Mouse (Mus musculus) CD8-positive naive resting alpha-beta T cell, adult 2 months (primary cell): ENCODE measurements at regions not wholly inside any gene's neighbourhood (a gene's known extent, or its start where the extent isn't known, plus 50 kb on each side); places are given as distances from the start of the nearest gene placed in this dataset.

ENCODE experiments used
- DNase-seq, 2 experiments: peaks; one replicate each; pipeline ENCODE4 v3.0.0; 2022; ENCODE audit warnings: low read depth in 2 of 2, low spot score in 2 of 2

DNA sequence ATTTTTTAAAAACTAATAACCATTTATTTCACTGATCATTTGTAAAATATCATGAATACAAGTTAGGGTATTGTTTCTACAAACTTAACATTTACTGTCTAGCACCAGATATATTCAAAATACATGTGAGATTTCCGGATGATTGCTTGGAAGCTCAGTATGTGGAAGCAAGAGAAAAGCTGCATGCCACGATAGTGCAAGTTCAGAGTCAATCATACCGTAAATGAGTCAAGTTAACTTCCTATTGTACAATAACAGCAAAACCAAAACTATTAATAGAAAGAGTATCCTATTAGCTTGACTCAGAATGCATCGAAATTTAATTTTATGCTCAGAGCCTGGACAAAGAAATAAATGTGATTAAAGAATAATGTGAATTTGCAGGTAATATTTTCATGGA lies 1284.6 kb upstream of the Cited2 start:
- no peak for DNase-seq

DNA sequence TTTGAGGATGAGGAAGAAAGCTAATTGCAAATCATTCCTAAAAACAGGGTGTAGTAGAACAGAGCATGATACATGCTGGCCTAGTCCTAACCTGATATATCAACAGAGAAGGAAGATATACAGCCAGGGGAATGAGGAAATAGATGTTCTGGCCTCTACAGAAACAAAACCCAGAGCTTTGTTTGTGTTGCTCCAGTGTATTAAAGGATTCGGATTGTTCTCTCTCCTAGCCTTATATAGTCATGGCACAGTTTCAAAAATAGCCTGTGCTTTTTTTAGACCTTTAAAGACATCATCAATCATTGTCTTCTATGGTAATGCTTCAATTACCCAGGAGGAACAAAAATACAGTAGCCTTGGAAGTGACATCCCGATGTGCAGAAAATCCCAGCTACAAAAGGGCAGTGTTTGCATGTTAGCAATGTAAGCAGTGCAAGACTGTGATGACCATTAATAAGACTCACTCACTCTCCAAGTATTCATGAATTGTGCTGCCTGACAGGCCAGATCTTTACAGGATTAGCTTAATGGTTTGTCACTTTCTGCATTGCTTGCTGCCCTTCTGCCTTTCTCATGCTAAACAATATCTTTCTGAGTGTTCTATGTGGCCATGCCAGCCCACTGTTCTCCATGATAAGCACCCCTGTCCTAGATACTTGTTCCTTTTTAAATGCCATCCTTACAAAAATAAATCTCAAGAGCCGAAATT lies 1281.9 kb upstream of the Cited2 start:
- no peak for DNase-seq

GRCm38 (mm10) chr10:16441661-16442072 lies 1281.4 kb upstream of the Cited2 start:
- no peak for DNase-seq

DNA sequence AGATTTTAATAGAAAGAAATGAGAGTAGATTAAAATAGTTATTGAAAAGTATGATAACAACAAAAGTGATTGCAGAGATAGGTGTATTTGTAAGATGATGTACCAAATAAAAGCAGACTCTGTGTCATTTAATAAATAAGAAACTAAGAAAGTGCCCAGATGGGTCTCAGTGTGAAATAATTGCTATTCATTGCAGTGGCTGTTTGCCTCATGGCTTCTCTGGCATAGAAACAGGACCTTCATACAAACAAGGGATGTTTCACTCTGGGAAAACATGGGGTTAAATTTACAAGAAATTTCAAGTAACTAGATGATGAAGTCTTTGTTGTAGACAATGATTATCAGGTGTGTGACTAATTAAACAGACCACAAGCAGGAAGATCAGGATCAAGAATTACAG lies 1279.1 kb upstream of the Cited2 start:
- no peak for DNase-seq

DNA sequence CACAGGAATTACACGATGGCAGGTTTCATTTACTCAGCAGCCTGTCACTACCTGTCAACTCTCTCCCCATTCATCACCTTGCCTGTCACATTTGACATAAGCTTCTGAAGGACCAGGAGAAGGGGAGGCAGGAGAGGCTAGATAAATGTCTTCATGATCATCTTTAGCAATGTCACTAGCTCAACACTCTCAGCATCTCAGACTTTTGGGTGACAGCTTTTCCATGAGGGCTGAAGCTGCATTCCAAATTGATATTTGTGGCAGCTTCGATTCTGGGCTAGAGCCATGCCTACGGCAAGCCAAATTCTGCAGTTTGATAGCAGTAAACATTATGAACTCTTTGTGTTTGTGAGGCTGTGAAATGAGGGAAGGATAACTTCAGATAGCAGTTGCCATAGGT lies 1255.1 kb upstream of the Cited2 start:
- DNase-seq = no peak

GRCm38 (mm10) chr10:16469711-16470110 lies 1253.3 kb upstream of the Cited2 start:
- no peak for DNase-seq

- no peak for DNase-seq
Measured at GRCm38 (mm10) chr10:16473952-16474521, 1249.0 kb upstream of the Cited2 start.

- DNase-seq = no peak
Measured at GRCm38 (mm10) chr10:16498580-16498979, 1224.4 kb upstream of the Cited2 start.

GRCm38 (mm10) chr10:16507681-16508080 lies 1215.3 kb upstream of the Cited2 start:
- no peak for DNase-seq

- DNase-seq = no peak
Measured at GRCm38 (mm10) chr10:16508161-16508560, 1214.9 kb upstream of the Cited2 start.

DNA sequence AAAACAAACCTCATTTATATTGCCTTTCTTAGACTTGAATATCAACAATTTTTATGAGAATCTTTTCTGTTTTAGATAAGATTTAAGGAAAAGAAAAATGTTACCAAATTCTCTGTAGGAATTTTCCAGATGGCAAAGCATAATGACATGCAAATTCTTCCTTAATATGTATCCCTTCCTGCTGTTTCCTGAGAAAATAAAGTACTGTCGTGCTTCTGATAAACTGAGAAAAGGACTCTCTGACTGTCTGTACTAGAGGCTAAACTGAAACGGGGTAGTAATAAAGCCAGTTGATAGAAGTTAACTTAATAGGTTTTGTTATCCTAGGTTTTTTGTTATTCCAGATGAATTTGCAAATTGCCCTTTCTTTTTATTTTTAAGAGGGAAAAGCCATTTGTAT lies 1208.4 kb upstream of the Cited2 start:
- DNase-seq = no peak

GRCm38 (mm10) chr10:16521895-16522294 lies 1201.1 kb upstream of the Cited2 start:
- no peak for DNase-seq

DNA sequence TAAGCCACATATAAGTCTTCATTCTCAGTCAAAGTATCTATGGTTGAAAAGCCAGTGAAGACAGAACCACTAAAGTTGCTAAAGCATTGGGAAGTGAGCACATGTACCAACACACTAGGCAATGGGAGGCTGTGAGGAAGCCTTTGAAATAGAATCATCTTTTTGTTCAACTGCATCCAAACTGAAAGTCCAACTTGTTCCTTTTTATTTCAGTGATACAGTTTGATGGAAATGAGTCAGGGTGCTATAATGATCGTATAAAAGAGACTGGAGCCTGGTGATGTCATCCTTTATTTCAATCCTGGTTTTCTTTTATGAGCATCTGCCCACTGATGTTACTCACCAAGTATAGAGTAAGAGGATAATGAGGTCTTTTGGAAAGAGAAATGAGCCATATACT lies 1198.9 kb upstream of the Cited2 start:
- DNase-seq = no peak

GRCm38 (mm10) chr10:16527693-16528092 lies 1195.3 kb upstream of the Cited2 start:
- no peak for DNase-seq

DNA sequence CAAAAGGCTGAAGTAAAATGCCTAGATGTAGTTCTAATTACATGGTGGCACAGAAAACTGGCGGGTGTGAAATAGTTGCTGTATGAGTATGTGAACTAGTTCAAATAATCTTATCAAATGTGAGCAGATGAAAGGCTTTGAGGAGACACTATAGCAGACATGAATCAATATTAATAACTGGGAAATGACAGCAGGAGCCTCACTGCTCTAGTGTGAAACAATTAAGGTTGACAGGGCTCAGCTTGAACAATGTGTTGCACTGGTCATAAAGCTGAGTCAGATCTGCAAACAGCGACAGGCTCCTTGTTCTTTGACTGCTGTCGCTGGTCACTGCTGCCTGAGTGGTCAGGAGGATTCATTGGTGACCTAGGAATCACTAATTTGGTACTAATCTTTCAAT lies 1185.4 kb upstream of the Cited2 start:
- no peak for DNase-seq

DNA sequence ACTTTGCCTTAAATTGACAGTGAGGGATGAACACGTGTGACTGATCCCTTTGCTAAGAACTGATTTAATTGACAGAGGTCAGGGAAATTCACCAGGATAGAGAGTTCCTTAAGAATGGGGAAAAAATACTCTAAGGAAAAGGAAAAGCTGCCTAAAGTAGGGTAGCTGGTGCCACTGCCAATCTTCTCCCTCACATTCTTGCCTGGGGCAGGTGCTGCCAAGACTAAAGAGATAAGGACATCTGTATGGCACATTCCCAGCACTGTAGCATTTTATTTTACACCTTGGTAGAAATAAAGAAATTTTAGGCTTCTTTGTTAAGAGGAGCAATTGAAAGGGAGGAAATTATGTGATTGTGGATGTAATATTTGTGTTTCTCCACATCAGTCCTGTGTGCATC lies 1184.6 kb upstream of the Cited2 start:
- DNase-seq = no peak

GRCm38 (mm10) chr10:16545445-16545844 lies 1177.6 kb upstream of the Cited2 start:
- DNase-seq = no peak

DNA sequence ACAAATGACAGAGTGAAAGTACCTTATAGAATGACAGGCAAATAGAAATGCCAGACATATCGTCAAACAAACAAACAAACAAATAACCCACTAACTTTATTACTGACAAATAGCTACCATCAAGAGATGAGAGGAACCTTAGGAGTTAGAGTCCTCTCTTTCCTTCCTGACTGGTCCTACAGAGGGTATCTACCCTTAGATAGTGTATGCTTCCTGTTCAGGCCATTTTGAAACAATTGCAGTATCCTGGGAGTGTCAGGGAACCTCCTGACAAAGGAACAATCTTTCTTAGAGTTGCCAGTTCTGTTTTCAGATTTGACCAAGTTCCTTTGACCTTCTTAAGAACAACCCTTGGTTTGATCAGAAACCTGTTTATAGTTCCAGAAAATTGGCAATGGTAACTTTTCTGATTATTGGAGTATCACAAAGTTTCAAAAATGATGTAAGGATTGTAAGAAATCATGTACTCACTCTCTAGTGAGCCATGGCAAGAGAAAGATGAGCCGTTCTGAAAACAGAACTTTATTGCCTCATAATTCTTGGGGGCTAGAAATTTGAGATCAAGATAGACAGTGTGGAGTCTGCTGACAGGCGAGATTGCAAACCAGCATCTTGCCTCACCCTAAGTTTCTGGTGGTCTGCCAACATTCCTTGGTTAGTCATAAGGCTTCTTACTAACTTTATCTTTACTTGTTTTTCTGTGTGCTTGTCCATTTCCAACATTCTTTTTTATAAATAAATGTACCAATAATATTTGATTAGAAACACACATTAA lies 1170.0 kb upstream of the Cited2 start:
- no peak for DNase-seq

GRCm38 (mm10) chr10:16574568-16574967 lies 1148.5 kb upstream of the Cited2 start:
- no peak for DNase-seq

DNA sequence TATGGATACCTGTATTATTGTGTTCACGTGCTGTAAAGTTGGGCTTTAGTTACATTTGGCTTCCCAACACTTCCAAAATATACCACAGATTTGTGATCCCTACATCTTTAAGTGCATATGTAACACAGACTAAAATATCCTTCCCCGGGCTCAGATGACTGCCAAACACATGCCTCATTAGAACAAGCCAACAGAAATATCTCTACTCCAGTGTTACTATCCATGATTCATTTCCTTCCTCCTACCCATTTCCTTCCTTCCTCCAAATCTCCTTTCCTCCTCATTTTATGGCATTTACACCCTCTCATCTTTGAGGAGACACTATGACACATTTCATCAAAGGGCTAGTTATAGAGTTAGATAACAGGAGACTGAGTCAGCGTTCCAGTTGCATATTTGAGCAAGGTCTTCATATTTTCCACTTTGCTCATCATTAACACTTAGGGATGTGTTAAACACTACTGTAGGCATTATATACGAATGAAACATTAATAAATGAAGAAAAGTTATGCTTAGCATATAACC lies 1144.4 kb upstream of the Cited2 start:
- DNase-seq = no peak

DNA sequence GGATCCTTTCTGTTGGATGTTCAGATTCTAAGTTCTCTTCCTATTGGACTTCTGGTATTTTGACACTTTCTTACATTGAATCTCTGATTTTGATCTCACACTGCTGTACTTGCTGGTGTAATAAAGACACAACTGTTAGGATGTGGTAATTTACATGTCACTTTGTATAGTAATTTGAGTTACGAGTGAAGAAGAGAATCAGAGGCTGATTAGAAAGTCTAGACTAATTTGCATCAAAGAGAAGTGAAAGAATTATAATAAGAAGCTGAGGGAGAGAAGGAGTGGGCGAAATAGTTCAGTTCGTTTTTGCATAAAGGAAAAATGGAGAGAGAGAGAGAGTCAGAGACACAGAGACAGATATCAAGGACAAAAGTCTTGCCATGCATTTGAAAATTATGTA lies 1142.8 kb upstream of the Cited2 start:
- no peak for DNase-seq

- no peak for DNase-seq
Measured at GRCm38 (mm10) chr10:16588833-16589232, 1134.2 kb upstream of the Cited2 start.
